In genomic region chr1:55221352-55221751, GRCm38 (mm10) we compare ENCODE assay signal across 10 mouse cellular contexts. TPM values are rescaled to one million over a fixed set of nuclear protein-coding genes. Genes with fewer than 3 reads are reported as not detected.
DNase-seq lines count a peak whose midpoint lies in the region; ATAC-seq lines count a peak whose summit lies in the region.
"Had no signal": no experiment of that assay in that cellular context is flagged by ENCODE, and none has a peak within 500 bp of the region (broad histone marks: within the 10 kb centered on the region; RNA-seq: fewer than 3 reads in every experiment).

No protein-coding gene starts in this region.

- H3K36me3 ChIP-seq in hindbrain, embryonic 16.5 days (ENCODE audit: control insufficient read depth, insufficient read depth, low read length): no peaks in the 10 kb centered on the region
- no peaks in the 10 kb centered on the region for H3K36me3 ChIP-seq in hindbrain, embryonic 10.5 days
- no peaks in the 10 kb centered on the region for H3K36me3 ChIP-seq in heart, embryonic 15.5 days
- H3K36me3 ChIP-seq in stomach, embryonic 16.5 days (ENCODE audit: control insufficient read depth, insufficient read depth, low read length): no peaks in the 10 kb centered on the region

- ATAC-seq in hindbrain, embryonic 16.5 days: peak; percentile 38; the same call in 1 of the 2 replicates
- peak; percentile 60 for ATAC-seq in heart, embryonic 15.5 days (replicated peaks; ENCODE audit: insufficient number of reproducible peaks, insufficient read depth, low FRiP score, low read depth)
- no peak for ATAC-seq in stomach, embryonic 16.5 days (ENCODE audit: insufficient read depth, low FRiP score)
- ATAC-seq: inflammation-experienced regulatory T-cells, adult 6 months; liver, postnatal 0 days had no signal

- H3K4me3 ChIP-seq in hindbrain, embryonic 16.5 days (ENCODE audit: low read length): no peak overlapping the region
- H3K4me3 ChIP-seq in hindbrain, embryonic 10.5 days: no peak overlapping the region
- H3K4me3 ChIP-seq in heart, embryonic 15.5 days: no peak overlapping the region
- H3K4me3 ChIP-seq in stomach, embryonic 16.5 days (replicated peaks; ENCODE audit: low read length): no peak overlapping the region

- WGBS in hindbrain, embryonic 16.5 days: 61% methylated on average over 4 of the region's 4 CpGs
- WGBS in hindbrain, embryonic 10.5 days: 82% methylated on average over 4 of the region's 4 CpGs
- WGBS in heart, embryonic 15.5 days: 45% methylated on average over 4 of the region's 4 CpGs
- 72% methylated on average over 4 of the region's 4 CpGs for WGBS in stomach, embryonic 16.5 days

- no peak overlapping the region for H3K9ac ChIP-seq in hindbrain, embryonic 16.5 days (ENCODE audit: low read depth, low read length)
- H3K9ac ChIP-seq in heart, embryonic 15.5 days: no peak overlapping the region
- no peak overlapping the region for H3K9ac ChIP-seq in stomach, embryonic 16.5 days (ENCODE audit: low read length)
- H3K9ac ChIP-seq: liver, postnatal 0 days had no signal

- H3K27ac ChIP-seq in hindbrain, embryonic 16.5 days (ENCODE audit: low read depth, low read length): 0 out of 2 replicates have a peak overlapping the region, but pooled peaks have one; percentile 18
- H3K27ac ChIP-seq in hindbrain, embryonic 10.5 days: no peak overlapping the region
- H3K27ac ChIP-seq in heart, embryonic 15.5 days: peak overlapping the region; percentile 69
- no peak overlapping the region for H3K27ac ChIP-seq in stomach, embryonic 16.5 days (ENCODE audit: low read length)

- no peaks in the 10 kb centered on the region for H3K27me3 ChIP-seq in hindbrain, embryonic 16.5 days (replicated peaks; ENCODE audit: control insufficient read depth, insufficient read depth, low read length)
- 0 out of 2 replicates have a peak, but pooled peaks cover 4% of the 10 kb centered on the region for H3K27me3 ChIP-seq in hindbrain, embryonic 10.5 days (ENCODE audit: insufficient read depth, poor library complexity, severe bottlenecking)
- no peaks in the 10 kb centered on the region for H3K27me3 ChIP-seq in heart, embryonic 15.5 days
- H3K27me3 ChIP-seq in stomach, embryonic 16.5 days (ENCODE audit: control insufficient read depth, insufficient read depth, low read length): no peaks in the 10 kb centered on the region

- no peaks in the 10 kb centered on the region for H3K9me3 ChIP-seq in hindbrain, embryonic 16.5 days (ENCODE audit: control insufficient read depth, low read length)
- H3K9me3 ChIP-seq in hindbrain, embryonic 10.5 days: no peaks in the 10 kb centered on the region
- H3K9me3 ChIP-seq in heart, embryonic 15.5 days (replicated peaks): no peaks in the 10 kb centered on the region
- no peaks in the 10 kb centered on the region for H3K9me3 ChIP-seq in stomach, embryonic 16.5 days (replicated peaks; ENCODE audit: control insufficient read depth, low read length)

- no peak overlapping the region for H3K4me2 ChIP-seq in hindbrain, embryonic 16.5 days (ENCODE audit: low read length)
- peak overlapping the region; percentile 34 for H3K4me2 ChIP-seq in heart, embryonic 15.5 days
- H3K4me2 ChIP-seq in stomach, embryonic 16.5 days (ENCODE audit: low read depth, low read length): peak overlapping the region; percentile 16; the same call in 1 of the 2 replicates

- DNase-seq in hindbrain, embryonic 10.5 days (ENCODE audit: low spot score): no peak
- peak; percentile 90 for DNase-seq in retina, postnatal 1 day
- DNase-seq in retina, embryonic 14.5 days (ENCODE audit: low spot score): no peak
- no peak for DNase-seq in urinary bladder, postnatal 14 days (ENCODE audit: low spot score)
- DNase-seq: adrenal gland, postnatal 10 days; liver, postnatal 0 days had no signal

- peaks cover 6% of the 10 kb centered on the region for H3K4me1 ChIP-seq in hindbrain, embryonic 16.5 days (ENCODE audit: control insufficient read depth, insufficient read depth, low read depth, low read length)
- peaks cover 22% of the 10 kb centered on the region for H3K4me1 ChIP-seq in hindbrain, embryonic 10.5 days (replicated peaks)
- H3K4me1 ChIP-seq in heart, embryonic 15.5 days (replicated peaks): peaks cover 38% of the 10 kb centered on the region
- H3K4me1 ChIP-seq in stomach, embryonic 16.5 days (ENCODE audit: control insufficient read depth, insufficient read depth, low read length): peaks cover 18% of the 10 kb centered on the region; the same call in 1 of the 2 replicates

RNA-seq across cellular contexts. Expression of gene Rftn2, which starts 5.2 kb away (rescaled TPM):
- 13.0 and 15.5 TPM in 2 replicates for polyA plus RNA-seq in hindbrain, embryonic 16.5 days (2015; fragmentation: Nextera tagmentation; extraction: Ambion mirVana)
- polyA plus RNA-seq in hindbrain, embryonic 10.5 days (2016; fragmentation: Nextera tagmentation; extraction: Ambion mirVana): 7.3 and 8.5 TPM in 2 replicates
- polyA plus RNA-seq in heart, embryonic 15.5 days (2015; fragmentation: Nextera tagmentation; extraction: Ambion mirVana): 9.4 and 10.3 TPM in 2 replicates
- 8.4 and 10.6 TPM in 2 replicates for polyA plus RNA-seq in stomach, embryonic 16.5 days (2015; fragmentation: Nextera tagmentation; extraction: Ambion mirVana)

RNA-seq across cellular contexts. Expression of gene Mars2, which starts 15.6 kb away (rescaled TPM):
- 3.5 and 3.7 TPM in 2 replicates for polyA plus RNA-seq in hindbrain, embryonic 16.5 days (2015; fragmentation: Nextera tagmentation; extraction: Ambion mirVana)
- polyA plus RNA-seq in hindbrain, embryonic 10.5 days (2016; fragmentation: Nextera tagmentation; extraction: Ambion mirVana): 2.7 and 3.2 TPM in 2 replicates
- 3.3 and 3.5 TPM in 2 replicates for polyA plus RNA-seq in heart, embryonic 15.5 days (2015; fragmentation: Nextera tagmentation; extraction: Ambion mirVana)
- polyA plus RNA-seq in stomach, embryonic 16.5 days (2015; fragmentation: Nextera tagmentation; extraction: Ambion mirVana): 3.9 TPM in 2 replicates

Comparison
In these comparisons a context has a peak if more than half of its experiments do, and no peak if none do; other contexts are left out.
1. H3K27ac ChIP-seq: peak in hindbrain, embryonic 16.5 days (single experiment) and heart, embryonic 15.5 days (single experiment); none in hindbrain, embryonic 10.5 days (single experiment) and stomach, embryonic 16.5 days (single experiment).